Mouse (Mus musculus) erythroblast, embryonic 14.5 days (primary cell): Measurements from ENCODE around the gene Man1c1. TPM values are rescaled to one million over a fixed set of nuclear protein-coding genes. Genes with fewer than 3 reads are reported as not detected.

Source experiments
- H3K27me3 ChIP-seq: 2 replicates; pipeline ENCODE4 v1.6.1; 2012; ENCODE audit warnings: inconsistent platforms; ENCODE audit not compliant: control insufficient read depth
- H3K36me3 ChIP-seq: 2 replicates; pipeline ENCODE4 v1.6.1; 2012; ENCODE audit warnings: mild to moderate bottlenecking, inconsistent platforms; ENCODE audit not compliant: control insufficient read depth
- H3K4me1 ChIP-seq: 2 replicates; pipeline ENCODE4 v1.6.1; 2012; ENCODE audit warnings: inconsistent platforms; ENCODE audit not compliant: control insufficient read depth
- H3K4me3 ChIP-seq: replicated peaks from 2 replicates; pipeline ENCODE3; 2012; ENCODE audit warnings: moderate library complexity, mild to moderate bottlenecking, inconsistent platforms
- H3K9me3 ChIP-seq: 2 replicates; pipeline ENCODE4 v1.6.1; 2012; ENCODE audit warnings: low read length, inconsistent platforms, mixed read lengths; ENCODE audit not compliant: control insufficient read depth
- GATA1 ChIP-seq: IDR thresholded peaks from 2 replicates; pipeline ENCODE4 v1.6.1; 2012; ENCODE audit warnings: low read length, inconsistent platforms, mixed read lengths
- TAL1 ChIP-seq: IDR thresholded peaks from 3 replicates; pipeline ENCODE4 v1.6.1; 2012; ENCODE audit warnings: low read length, inconsistent platforms, mixed read lengths
- polyA plus RNA-seq: library from polyadenylated mRNA; stranded (reverse); fragments of >175 nt; gene quantifications from 2 replicates; pipeline ENCODE4 v1.2.3, GENCODE M21; 2012

Man1c1 gene
- polyA plus RNA-seq, 1 experiment, result 0.07 TPM

DNA sequence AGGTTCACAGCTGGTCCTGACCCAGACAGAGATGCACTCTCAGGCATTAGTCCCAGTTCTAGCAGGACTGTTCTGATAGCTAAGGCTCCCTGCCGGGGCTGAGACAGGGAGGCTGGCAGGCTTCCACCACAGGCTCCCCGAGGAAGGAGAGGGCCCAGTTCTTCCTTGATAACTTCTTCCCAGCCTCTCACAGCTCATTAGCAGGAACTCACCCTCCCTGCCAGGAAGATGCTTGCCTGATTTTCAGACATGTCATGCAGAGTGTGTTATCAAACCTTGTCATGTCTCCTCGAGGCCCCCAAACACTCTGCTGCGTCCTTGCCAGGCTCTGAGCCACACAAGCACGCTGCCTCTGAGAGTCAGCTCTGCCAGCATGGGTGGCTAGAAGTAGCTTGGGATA, 98.0 kb downstream of the Man1c1 start:
- Histone ChIP-seq H3K36me3 (no peaks in the 10 kb centered on the region), H3K9me3 (no peaks in the 10 kb centered on the region), H3K4me3 (no peak overlapping the region), H3K27me3 (no peaks in the 10 kb centered on the region; the same call in 1 of the 2 replicates), H3K4me1 (peaks cover 32% of the 10 kb centered on the region)
- TF ChIP-seq TAL1 (no peak), GATA1 (no peak)

DNA sequence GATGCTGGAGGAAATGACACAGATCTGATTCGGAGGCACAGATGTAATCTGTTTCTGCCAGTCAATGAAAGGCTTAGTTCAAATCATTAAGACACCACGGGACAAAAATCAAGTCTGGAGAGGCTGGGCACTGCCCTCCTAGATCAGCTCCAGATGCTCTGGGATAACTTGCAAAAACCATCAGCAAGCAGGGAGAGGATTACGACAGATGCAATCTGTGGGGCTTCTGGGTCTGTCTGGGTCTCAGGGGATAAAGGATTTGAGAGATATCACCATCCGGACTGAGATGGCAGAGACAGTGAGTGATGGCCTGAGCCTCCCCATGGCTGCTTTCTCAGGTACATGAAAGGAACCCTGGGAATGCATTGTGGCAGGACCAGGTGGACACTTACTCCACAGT, 99.6 kb downstream of the Man1c1 start:
- no peak for TF ChIP-seq TAL1
- TF ChIP-seq GATA1, result no peak
- no peak overlapping the region for H3K4me3 ChIP-seq
- no peaks in the 10 kb centered on the region; the same call in 1 of the 2 replicates for H3K27me3 ChIP-seq
- H3K9me3 ChIP-seq, result no peaks in the 10 kb centered on the region
- peaks cover 34% of the 10 kb centered on the region for H3K4me1 ChIP-seq
- no peaks in the 10 kb centered on the region for H3K36me3 ChIP-seq

DNA sequence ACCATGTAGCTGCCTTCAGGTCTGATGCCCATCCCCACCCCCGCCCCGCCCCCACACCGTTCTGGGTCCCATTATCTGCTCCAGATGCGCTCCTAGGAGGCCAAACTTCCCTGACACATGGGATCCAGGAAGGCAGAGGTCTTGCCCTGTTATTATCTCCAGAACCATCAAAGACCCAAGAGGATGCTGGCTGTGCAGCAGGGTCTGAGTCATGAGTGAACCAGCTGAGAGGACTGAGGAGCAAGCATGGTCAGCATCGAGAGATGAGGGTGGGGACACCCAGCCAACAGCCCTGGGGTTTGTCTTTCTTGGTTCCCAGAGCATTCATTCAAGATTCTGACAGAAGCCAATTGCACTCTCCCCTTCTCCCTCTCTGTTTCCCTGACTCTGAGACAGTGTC, 100.5 kb downstream of the Man1c1 start:
- no peak for TF ChIP-seq TAL1
- no peak for TF ChIP-seq GATA1
- Histone ChIP-seq H3K4me1 (peaks cover 34% of the 10 kb centered on the region), H3K27me3 (no peaks in the 10 kb centered on the region; the same call in 1 of the 2 replicates)

DNA sequence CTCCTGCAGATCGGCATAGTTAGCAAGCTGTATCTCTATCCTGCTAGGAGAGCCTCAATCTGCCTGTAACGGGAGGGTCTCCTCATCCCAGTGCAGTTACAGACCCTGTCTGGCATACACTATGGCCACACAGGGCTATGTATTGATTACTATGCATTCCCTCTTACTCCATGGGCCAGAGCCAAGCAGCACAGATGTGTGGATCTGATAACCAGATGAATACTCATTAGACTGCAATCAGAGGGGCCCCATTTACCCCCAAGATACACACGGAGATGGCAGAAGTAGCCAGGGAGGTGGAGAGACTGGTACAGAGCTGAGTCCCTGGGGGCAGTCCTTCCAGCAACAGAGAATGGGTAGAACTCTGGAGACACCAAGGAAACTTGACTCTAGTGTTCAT, 101.5 kb downstream of the Man1c1 start:
- TF ChIP-seq TAL1 (no peak), GATA1 (no peak)
- no peaks in the 10 kb centered on the region; the same call in 1 of the 2 replicates for H3K27me3 ChIP-seq
- peaks cover 34% of the 10 kb centered on the region for H3K4me1 ChIP-seq
- no peaks in the 10 kb centered on the region for H3K36me3 ChIP-seq
- H3K4me3 ChIP-seq, result no peak overlapping the region
- no peaks in the 10 kb centered on the region for H3K9me3 ChIP-seq

More for the DNA sequence above, 100.5 kb downstream of the Man1c1 start:
- Histone ChIP-seq H3K36me3 (no peaks in the 10 kb centered on the region), H3K4me3 (no peak overlapping the region), H3K9me3 (no peaks in the 10 kb centered on the region)

DNA sequence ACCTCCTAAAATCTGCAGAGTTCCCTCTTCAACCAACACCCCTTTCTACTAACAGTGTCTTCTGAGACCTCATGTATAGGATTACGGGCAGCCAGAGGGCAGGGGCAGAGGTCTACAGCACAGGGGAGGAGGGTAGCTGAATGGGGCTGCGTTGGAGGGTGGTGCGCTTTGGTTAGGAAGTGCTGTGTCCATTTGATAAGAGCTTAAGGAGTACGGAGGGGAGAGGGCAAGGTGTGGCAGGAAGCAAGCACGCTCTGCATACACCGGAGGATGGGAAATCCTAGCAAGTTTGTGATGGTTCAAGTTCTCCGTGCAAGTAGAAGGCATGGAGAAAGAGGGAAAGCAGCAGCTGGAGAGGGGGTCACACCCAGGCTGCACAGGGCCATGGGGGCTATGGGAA, 102.1 kb downstream of the Man1c1 start:
- Histone ChIP-seq H3K36me3 (no peaks in the 10 kb centered on the region), H3K4me1 (peaks cover 34% of the 10 kb centered on the region), H3K27me3 (no peaks in the 10 kb centered on the region; the same call in 1 of the 2 replicates), H3K4me3 (no peak overlapping the region), H3K9me3 (no peaks in the 10 kb centered on the region)
- TF ChIP-seq GATA1 (no peak), TAL1 (no peak)

DNA sequence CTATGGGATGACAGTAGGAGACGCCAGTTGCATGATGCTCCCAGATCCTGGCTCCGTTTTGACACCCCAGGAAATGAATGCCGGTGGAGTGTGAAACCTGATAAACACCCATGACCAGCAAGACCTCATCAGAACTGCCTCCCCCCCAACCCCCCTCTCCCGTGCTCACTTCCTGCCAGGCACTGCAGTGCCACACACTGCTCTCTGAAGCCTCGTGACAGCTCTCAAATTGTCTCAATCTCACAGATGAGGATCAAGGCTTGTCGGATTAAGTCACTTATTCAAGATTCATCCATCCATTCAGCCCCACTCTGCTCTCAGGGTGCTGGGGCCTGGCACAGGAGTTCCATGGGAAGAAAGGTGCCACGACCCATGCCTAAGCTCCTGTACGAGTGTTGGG, 102.7 kb downstream of the Man1c1 start:
- H3K36me3 ChIP-seq, result no peaks in the 10 kb centered on the region
- no peak overlapping the region for H3K4me3 ChIP-seq
- no peak for TF ChIP-seq GATA1
- no peak for TF ChIP-seq TAL1
- H3K27me3 ChIP-seq, result no peaks in the 10 kb centered on the region; the same call in 1 of the 2 replicates
- H3K9me3 ChIP-seq, result no peaks in the 10 kb centered on the region
- peaks cover 37% of the 10 kb centered on the region for H3K4me1 ChIP-seq

DNA sequence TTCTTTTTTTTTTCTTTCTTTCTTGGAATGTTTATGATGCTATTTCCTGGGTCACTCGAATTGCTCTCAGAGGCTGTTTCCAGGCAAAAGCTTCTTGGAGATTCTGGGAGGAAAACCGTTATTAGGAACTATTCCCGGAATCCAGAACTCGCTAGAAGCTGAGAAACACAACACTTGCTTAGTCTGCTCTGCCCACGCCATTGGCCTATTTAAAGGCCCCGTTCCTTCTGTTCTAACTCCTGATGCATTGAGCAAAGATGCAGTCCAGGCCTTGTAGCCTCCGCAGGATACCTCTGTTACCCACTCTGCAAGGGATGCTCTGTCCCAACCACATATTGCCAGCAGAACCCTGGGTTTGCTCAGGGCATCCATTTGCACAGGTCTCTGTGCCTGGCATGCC, 103.3 kb downstream of the Man1c1 start:
- H3K4me1 ChIP-seq, result peaks cover 31% of the 10 kb centered on the region
- no peak for TF ChIP-seq GATA1
- no peak for TF ChIP-seq TAL1
- H3K9me3 ChIP-seq, result no peaks in the 10 kb centered on the region
- no peak overlapping the region for H3K4me3 ChIP-seq
- no peaks in the 10 kb centered on the region for H3K36me3 ChIP-seq
- H3K27me3 ChIP-seq, result no peaks in the 10 kb centered on the region; the same call in 1 of the 2 replicates

DNA sequence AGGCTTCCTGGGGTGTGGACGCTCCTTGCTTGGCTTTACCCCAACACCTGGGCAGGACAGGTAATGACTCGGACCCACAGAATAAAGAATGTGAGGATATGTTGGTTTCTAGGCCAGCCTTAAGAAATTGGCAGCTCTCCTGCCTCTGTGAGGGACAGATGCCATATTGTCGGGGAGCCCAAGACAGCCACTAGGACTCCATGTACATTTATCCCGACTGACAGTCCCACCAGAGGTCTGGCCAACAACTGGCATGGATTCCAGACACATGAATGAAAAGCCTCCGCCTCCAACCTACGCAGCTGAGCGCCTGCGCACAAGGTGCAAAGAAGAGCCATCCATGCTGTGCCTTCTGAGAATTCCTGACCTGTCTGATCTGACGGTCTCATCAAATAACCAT, 104.0 kb downstream of the Man1c1 start:
- H3K9me3 ChIP-seq, result no peaks in the 10 kb centered on the region
- no peaks in the 10 kb centered on the region for H3K36me3 ChIP-seq
- peaks cover 31% of the 10 kb centered on the region for H3K4me1 ChIP-seq
- TF ChIP-seq TAL1 (no peak), GATA1 (no peak)
- H3K4me3 ChIP-seq, result no peak overlapping the region
- no peaks in the 10 kb centered on the region; the same call in 1 of the 2 replicates for H3K27me3 ChIP-seq

DNA sequence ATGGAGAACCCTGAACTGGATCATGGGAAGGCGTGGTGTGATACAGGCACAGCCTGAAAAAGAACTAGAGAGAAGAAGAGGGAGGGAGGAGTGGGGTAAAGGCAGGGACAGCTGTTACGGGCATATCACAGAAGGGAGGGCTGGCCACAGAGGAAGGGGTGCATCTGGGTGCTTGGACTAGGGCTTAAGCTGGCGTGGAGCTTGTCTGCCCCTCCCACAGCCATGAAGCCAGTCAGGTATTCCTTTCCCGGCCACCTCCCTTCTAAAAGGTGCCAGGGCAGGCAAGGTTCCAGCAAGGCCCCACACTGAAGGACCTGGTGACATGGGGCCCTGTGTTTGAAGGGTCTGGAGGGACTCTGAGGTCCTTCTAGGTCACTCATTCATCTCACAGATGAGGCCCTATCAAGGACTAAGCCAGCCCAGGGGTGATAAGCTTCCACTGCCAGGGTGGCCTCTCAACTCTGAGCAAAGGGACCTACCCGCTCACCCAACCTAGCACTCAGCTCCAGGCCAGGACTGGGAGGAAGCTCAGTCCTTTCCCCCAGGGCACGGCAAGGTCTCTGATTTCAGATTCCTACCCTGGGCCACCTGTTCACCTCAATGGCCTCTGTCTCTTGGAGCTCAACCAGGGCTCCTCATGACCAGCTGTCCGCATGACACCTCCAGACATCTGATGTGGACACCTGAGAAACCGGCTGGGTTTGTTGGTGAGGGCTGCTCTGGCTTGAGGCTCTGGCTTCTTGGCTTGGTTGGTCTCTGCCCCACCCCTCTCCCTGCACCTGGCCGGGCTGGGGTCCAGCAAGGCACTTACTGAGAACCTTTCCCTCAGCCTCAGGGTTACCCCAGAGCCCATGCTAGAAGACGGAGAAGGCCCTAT, 107.0 kb downstream of the Man1c1 start:
- H3K36me3 ChIP-seq, result no peaks in the 10 kb centered on the region
- H3K27me3 ChIP-seq, result no peaks in the 10 kb centered on the region
- no peak overlapping the region for H3K4me3 ChIP-seq
- peaks cover 14% of the 10 kb centered on the region for H3K4me1 ChIP-seq
- no peak for TF ChIP-seq GATA1
- no peak for TF ChIP-seq TAL1
- H3K9me3 ChIP-seq, result no peaks in the 10 kb centered on the region
